Mouse (Mus musculus): ENCODE measurements around the gene Cobll1.

DNA sequence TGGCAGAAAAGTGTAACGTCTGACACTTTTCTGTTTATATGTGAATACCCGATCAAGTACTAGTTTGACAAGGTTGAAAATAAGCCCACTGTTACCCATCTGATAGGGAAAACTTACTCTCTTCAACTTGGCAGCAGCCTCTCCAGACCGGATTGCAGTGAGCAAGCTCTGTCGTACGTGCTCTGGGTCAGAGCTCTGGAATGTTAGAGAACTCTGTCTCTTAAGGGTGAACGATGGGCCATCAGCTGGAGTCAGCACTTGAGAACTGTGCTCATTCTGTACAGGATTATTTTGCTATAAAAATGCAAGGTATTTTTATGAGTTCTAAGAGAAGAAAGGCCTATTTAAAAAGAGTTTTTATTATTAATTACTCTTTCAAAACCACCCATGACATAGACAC is 143.6 kb downstream of the Cobll1 start:
- TF ChIP-seq CTCF (IDR thresholded peaks at IDR 0.05; ENCODE audit: control insufficient read depth, insufficient read depth, low read length), result no peak
- TF ChIP-seq POLR2A (IDR thresholded peaks at IDR 0.05; ENCODE audit: borderline replicate concordance, control insufficient read depth, low read depth, low read length), result no peak

Data from bone marrow, adult 2 months (tissue).